Mouse (Mus musculus) ovary, postnatal 36 days (tissue): Measurements from ENCODE around the gene Ybx2.

ENCODE experiments used
- DNase-seq: peaks from one replicate; pipeline ENCODE4 v3.0.0; 2022; ENCODE audit warnings: low spot score, mixed read lengths

Gene Ybx2

DNA sequence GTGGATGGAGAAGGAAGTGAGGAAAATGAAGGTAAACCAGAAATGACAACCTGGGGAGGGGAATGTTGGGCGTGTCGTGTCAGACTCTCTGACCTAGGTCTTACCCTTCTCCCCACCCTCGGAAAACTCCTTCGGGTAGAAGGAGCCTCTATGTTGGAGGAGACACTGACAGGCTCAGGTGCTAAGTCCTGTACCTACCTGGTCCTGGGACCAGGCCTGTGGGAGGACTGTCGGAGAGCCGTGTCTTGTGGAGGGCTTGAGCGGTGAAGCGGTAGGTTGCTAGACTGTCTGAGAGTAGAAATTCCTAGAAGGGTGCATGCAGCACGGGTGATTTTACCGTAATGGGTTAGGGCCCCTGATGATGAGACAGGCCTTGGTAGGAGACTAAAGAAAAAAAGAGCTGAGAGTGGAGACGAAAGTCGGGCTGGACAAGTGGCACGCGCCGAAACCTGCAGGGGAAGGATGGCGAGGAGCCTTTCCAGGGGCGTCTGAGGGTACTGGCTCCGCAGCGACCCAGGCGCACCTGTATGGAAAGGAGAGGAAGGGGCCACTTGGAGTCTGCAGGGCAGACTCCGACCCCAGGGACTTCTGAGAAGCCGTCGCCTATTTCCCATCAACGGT, 29.2 kb downstream of the Ybx2 start, which contains the start of gene Cldn7:
Gene Cldn7, plus strand, starts transcription at position 130 of the 621 bp plus-strand sequence.
- DNase-seq = no peak

DNA sequence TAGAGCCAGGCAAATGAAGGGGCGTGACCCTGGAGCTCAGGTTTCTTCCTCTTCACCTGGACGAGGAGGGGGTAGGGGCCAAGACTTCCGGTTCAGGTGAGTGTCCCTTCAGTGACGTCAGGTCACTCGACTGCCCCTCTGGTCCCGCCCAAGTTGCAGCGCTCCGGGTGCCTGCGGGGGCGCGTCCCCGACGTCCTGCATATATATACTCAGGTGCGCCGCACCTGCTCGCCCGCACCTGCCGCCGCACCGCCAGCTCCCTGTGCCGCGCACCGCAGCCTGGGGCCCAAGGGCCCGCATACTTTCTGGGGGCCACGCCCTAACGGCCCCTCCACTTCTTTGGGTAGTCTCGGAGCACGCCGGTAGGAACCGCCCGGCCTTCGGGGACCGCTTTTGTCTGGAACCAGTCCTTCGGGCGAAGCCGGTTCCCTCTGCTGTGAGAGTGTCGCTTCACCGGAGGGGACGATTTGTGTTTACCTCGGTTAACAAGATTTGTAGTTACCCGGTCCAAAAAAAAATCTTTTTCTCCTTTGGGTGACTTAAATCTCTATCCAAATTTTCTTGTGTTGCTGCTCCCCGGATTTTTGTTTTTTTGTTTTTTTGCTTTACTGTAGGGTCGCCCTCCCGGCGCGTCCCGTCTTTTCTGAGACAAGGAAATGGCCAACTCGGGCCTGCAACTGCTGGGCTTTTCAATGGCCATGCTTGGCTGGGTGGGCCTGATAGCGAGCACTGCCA, 29.8 kb downstream of the Ybx2 start:
- DNase-seq = peak; percentile 34

- peak; percentile 49 for DNase-seq
Observed at GRCm38 (mm10) chr11:69966006-69966859, 30.6 kb downstream of the Ybx2 start.

DNA sequence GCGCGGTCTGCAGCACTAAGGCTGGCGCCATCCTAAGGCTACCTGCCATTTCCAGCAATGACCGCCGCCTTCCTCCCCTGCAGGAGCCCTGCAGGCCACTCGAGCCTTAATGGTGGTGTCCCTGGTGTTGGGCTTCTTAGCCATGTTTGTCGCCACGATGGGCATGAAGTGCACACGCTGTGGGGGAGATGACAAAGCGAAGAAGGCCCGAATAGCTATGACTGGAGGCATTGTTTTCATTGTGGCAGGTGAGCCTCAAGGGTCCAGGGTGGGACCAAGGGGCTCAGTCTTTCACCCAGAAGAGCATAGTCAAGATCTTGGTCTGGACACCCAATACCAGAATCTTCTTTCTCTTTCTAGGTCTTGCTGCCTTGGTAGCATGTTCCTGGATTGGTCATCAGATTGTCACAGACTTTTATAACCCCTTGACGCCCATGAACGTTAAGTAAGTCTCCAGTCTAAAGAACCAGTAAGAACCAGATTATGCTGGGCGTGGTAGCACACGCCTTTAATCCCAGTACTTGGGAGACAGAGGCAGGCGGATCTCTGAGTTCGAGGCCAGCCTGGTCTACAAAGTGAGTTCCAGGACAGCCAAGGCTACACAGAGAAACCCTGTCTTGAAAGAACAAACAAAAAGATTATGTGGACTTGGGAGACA, 31.4 kb downstream of the Ybx2 start:
- no peak for DNase-seq

GRCm38 (mm10) chr11:69968793-69969192, 33.2 kb downstream of the Ybx2 start:
- DNase-seq = no peak

DNA sequence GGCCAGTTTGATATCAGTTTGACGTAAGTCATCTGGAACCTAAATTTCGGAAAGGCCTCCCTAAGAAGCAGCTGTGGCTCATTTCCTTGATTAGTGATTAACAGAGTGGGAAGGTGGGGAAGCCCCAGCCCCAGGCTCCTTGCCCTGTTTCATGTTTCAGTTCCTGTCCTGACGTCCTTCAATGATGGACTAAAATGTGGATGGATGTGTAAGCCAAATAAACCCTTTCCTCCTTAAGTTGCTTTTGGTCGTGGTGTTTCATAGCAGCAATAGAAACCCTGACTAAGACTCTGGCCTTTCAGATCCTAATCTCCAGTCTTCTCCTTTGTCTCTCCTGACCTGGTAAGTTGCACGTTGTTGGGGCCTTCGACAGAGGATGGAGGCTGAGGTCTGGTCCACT, 34.6 kb downstream of the Ybx2 start:
- DNase-seq = no peak

- no peak for DNase-seq
Observed at GRCm38 (mm10) chr11:69970775-69971174, 35.2 kb downstream of the Ybx2 start.

GRCm38 (mm10) chr11:69974907-69975306, 39.3 kb downstream of the Ybx2 start:
- no peak for DNase-seq

DNA sequence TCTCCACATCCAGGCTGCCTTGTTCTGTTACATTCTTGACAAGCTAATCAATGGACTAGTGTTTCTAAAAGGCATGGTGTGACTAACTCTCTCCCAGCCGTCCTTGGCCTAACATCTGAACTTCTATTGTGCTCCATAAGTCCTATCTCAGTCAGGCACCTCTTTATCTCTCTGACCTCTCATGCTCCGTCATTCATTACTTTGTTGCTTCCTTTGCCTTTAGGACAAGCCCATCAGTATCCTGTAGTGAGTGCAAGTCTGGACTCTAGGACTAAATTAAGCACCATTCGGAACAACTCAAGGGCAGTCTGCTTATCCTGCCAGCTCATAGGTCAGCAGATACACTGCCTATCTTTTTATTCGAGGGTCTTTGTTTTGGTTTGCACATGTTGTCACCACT, 40.7 kb downstream of the Ybx2 start:
- DNase-seq = no peak

DNA sequence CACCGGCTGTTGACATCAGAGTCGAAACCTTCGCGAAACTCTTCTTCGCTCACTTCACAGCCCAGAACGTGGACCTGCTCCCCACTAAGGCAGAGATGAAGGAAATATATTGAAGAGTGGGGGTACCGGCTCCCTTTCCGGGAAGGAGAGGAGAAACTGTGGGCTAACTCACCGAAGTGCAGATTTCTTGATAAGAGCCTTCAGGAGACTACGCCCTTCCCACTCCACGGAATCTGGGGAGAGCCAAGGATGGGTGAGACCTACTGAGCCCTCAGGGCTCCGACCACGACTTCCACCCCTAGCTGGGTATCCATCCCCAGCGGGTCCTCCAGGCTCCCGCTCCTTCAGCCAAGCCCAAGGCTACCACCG, 44.2 kb downstream of the Ybx2 start:
- no peak for DNase-seq

GRCm38 (mm10) chr11:69980196-69981140, 44.9 kb downstream of the Ybx2 start:
- DNase-seq = peak; percentile 98

DNA sequence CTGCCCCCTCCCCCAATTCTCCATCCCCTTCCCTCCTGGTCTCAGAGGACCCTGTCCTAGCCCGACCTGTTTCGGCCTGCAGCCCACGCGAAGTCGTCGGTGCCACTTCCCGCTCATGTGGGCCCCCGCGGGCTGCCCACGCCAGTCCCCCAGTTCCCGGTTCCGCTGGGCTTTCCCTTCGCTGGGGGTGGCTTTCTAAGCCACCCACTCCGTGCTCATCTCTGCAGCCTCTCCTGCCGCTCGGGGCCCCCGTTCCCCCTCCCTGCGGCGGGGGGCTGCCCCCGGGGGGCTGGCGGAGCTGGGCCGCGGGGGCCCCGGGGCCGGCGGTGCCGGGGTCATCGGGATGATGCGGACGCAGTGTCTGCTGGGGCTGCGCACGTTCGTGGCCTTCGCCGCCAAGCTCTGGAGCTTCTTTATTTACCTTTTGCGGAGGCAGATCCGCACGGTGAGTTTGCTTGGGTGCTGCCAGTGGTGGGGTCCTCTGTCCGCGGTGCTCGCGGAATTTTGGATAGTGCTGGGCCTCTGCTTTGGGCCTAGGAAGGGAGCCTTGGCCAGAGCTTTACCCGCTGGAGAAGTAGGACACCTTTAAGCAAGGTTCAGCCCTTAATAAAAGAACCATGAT, 45.7 kb downstream of the Ybx2 start, which contains the start of gene Ctdnep1:
Gene Ctdnep1, plus strand, starts transcription at position 16 of the 622 bp plus-strand sequence.
- DNase-seq = peak; percentile 49

GRCm38 (mm10) chr11:69982225-69982624, 46.6 kb downstream of the Ybx2 start, which contains the start of gene Elp5:
Elp5 (minus strand) TSS chr11:69982517.
- DNase-seq = no peak

DNA sequence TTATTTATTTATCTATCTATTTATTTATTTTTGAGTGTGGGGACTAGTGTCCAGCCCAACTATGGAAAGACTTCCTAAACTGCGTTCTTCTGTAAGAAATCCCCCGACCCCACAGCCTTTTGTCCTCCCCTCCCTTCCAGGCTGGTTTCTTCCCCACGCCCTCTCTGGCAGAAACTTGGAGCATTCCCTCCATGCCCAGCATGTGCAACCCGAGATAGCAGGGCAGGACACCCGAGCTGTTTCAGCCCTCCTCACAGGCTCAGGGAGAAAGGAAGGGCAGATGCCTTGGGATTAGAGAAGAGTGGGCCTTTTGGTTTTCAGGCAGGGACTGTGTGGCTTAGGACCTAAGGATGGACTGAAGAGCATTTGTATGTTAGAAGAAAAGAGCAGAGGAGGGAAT, 47.3 kb downstream of the Ybx2 start:
- DNase-seq = no peak

- DNase-seq = no peak
Observed at GRCm38 (mm10) chr11:69983377-69983776, 47.8 kb downstream of the Ybx2 start.

GRCm38 (mm10) chr11:69984431-69984830, 48.8 kb downstream of the Ybx2 start:
- DNase-seq = no peak

GRCm38 (mm10) chr11:69989949-69990348, 54.4 kb downstream of the Ybx2 start:
- DNase-seq = no peak
